Mouse (Mus musculus): ENCODE data around the gene Megf8. TPM values are rescaled to one million over a fixed set of nuclear protein-coding genes. Genes with fewer than 3 reads are reported as not detected.

Gene Megf8
- polyA plus RNA-seq, 1 experiment from 2014 or later: 11.4 TPM

DNA sequence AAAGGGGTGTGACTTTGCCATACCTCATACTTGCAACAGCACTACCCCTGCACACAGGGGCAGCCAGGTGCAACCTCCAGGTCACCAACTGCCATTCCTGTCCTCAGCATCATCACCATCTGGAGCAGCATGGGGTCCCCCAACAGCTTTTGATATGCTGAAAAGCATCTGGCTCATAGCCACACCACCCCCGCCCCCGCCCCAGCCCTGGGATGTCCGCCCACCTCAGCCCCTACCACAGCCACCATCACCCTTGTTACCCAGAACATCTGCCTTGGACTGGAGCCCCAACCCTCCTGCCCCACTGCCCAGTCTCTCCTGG lies 13.3 kb upstream of the Megf8 start:
- Histone ChIP-seq H3K9me3 (ENCODE audit: control insufficient read depth, low read length) (no peaks in the 10 kb centered on the region), H3K36me3 (ENCODE audit: control insufficient read depth, insufficient read depth, low read length) (no peaks in the 10 kb centered on the region), H3K4me2 (ENCODE audit: low read length) (no peak overlapping the region), H3K4me1 (replicated peaks; ENCODE audit: control insufficient read depth, insufficient read depth, low read length) (0 out of 2 replicates have a peak, but pooled peaks cover 3% of the 10 kb centered on the region), H3K27me3 (replicated peaks; ENCODE audit: control insufficient read depth, insufficient read depth, low read length) (peaks cover 7% of the 10 kb centered on the region; the same call in 1 of the 2 replicates), H3K27ac (ENCODE audit: low read depth) (no peak overlapping the region), H3K4me3 (ENCODE audit: low read depth, low read length) (no peak overlapping the region), H3K9ac (ENCODE audit: low read length) (no peak overlapping the region)
- 52% methylated on average over 3 of the region's 3 CpGs for WGBS
- ATAC-seq (replicated peaks; ENCODE audit: low FRiP score, low TSS enrichment, low read depth): no peak
- DNase-seq (ENCODE audit: low spot score): no peak

DNA sequence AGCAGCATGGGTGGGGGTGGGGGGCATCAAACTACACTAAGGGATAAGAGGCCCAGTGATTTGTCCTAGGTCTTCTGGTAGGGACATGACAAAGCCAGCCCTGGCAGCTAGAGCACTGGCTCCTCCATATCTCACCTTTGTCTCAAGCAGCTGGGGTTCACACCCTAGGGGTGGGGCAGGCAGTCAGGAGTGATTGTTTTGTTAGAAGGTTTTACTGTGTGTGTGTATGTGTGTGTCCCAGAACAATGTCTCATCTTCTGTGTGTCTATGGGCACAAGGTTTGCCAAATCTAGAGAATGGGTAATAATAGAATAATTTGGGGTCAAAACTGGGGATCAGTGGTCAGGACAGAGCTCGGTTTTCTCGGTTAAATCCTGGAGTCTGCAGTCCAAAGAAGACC lies 11.5 kb upstream of the Megf8 start:
- Histone ChIP-seq H3K27ac (ENCODE audit: low read depth) (no peak overlapping the region), H3K9me3 (ENCODE audit: control insufficient read depth, low read length) (no peaks in the 10 kb centered on the region), H3K4me1 (replicated peaks; ENCODE audit: control insufficient read depth, insufficient read depth, low read length) (0 out of 2 replicates have a peak, but pooled peaks cover 3% of the 10 kb centered on the region), H3K36me3 (ENCODE audit: control insufficient read depth, insufficient read depth, low read length) (no peaks in the 10 kb centered on the region), H3K9ac (ENCODE audit: low read length) (no peak overlapping the region), H3K4me3 (ENCODE audit: low read depth, low read length) (peak overlapping the region; percentile 47), H3K4me2 (ENCODE audit: low read length) (peak overlapping the region; percentile 95), H3K27me3 (replicated peaks; ENCODE audit: control insufficient read depth, insufficient read depth, low read length) (peaks cover 12% of the 10 kb centered on the region; the same call in 1 of the 2 replicates)
- no peak for DNase-seq (ENCODE audit: low spot score)
- WGBS: 0% methylated on average over 2 of the region's 2 CpGs
- ATAC-seq (replicated peaks; ENCODE audit: low FRiP score, low TSS enrichment, low read depth): no peak

DNA sequence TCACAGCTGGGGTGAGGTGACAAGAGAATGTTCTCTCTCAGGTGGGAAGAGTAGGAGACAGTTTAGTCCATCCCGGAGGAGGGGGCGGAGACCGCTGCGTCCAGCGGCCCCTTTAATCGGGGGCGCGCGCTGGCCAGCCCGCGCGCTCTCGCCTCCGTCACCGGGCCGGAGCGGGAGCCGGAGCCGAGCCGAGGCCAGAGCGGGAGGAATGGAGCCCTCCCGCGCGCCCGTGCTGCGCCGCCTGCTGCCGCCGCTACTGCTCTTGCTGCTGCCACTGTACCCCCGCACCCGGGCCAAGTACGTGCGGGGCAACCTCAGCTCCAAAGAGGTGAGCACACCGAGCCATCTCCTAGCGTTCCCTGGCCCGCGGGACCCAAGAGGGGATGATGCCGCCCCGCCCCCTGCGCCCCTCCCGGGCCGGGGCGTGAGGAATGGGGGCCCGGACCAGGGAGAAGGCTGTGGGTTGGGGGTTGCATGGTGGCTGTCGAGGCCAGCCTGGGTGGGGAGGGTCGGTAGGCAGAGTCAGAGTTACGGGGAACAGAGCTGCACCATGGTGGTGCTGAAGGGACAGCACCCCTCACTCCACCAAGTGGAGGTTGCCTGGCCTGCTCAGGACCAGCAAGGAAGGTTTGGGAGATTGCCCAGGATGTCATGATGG lies 10.9 kb upstream of the Megf8 start, which contains the start of gene Tmem145:
TSS of gene Tmem145 (plus strand) at position 151 of the 658 bp plus-strand sequence.
- WGBS: under 1% methylated on average over 45 of the region's 47 CpGs
- Histone ChIP-seq H3K4me3 (ENCODE audit: low read depth, low read length) (peak within 1 kb of the TSS; percentile 47), H3K4me2 (ENCODE audit: low read length) (peak within 1 kb of the TSS; percentile 95), H3K36me3 (ENCODE audit: control insufficient read depth, insufficient read depth, low read length) (no peaks in the 10 kb centered on the region), H3K27ac (ENCODE audit: low read depth) (no peak within 1 kb of the TSS), H3K4me1 (replicated peaks; ENCODE audit: control insufficient read depth, insufficient read depth, low read length) (0 out of 2 replicates have a peak, but pooled peaks cover 3% of the 10 kb centered on the region), H3K9me3 (ENCODE audit: control insufficient read depth, low read length) (no peaks in the 10 kb centered on the region), H3K27me3 (replicated peaks; ENCODE audit: control insufficient read depth, insufficient read depth, low read length) (peaks cover 12% of the 10 kb centered on the region; the same call in 1 of the 2 replicates), H3K9ac (ENCODE audit: low read length) (no peak within 1 kb of the TSS)
- ATAC-seq (replicated peaks; ENCODE audit: low FRiP score, low TSS enrichment, low read depth): peak; percentile 75; the same call in 1 of the 2 replicates
- DNase-seq (ENCODE audit: low spot score): peak; percentile 85

DNA sequence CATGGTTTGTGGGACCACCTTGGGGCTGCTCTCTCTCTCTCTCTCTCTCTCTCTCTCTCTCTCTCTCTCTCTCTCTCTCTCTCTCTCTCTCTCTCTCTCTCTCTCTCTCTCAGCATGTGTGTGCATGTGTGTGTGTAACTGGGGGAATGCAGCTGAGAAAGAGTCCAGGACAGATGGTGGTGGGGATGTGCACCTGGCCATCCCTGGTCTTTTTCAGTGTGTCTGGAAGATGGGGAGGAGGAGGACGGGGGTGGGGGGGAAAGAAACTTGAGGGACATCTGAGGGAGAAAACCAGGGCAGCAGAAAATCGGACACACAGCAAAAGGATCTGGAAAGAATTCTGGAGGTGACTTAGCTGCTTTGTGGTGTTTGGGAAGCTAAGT lies 10.4 kb upstream of the Megf8 start:
- H3K4me2 ChIP-seq (ENCODE audit: low read length): no peak overlapping the region
- ATAC-seq (replicated peaks; ENCODE audit: low FRiP score, low TSS enrichment, low read depth): no peak
- H3K9me3 ChIP-seq (ENCODE audit: control insufficient read depth, low read length): no peaks in the 10 kb centered on the region
- peak overlapping the region; percentile 47; the same call in 1 of the 2 replicates for H3K4me3 ChIP-seq (ENCODE audit: low read depth, low read length)
- no peak for DNase-seq (ENCODE audit: low spot score)
- H3K4me1 ChIP-seq (replicated peaks; ENCODE audit: control insufficient read depth, insufficient read depth, low read length): 0 out of 2 replicates have a peak, but pooled peaks cover 3% of the 10 kb centered on the region
- H3K36me3 ChIP-seq (ENCODE audit: control insufficient read depth, insufficient read depth, low read length): no peaks in the 10 kb centered on the region
- WGBS: 37% methylated on average over 2 of the region's 2 CpGs
- no peak overlapping the region for H3K27ac ChIP-seq (ENCODE audit: low read depth)
- no peak overlapping the region for H3K9ac ChIP-seq (ENCODE audit: low read length)
- H3K27me3 ChIP-seq (replicated peaks; ENCODE audit: control insufficient read depth, insufficient read depth, low read length): peaks cover 12% of the 10 kb centered on the region; the same call in 1 of the 2 replicates

DNA sequence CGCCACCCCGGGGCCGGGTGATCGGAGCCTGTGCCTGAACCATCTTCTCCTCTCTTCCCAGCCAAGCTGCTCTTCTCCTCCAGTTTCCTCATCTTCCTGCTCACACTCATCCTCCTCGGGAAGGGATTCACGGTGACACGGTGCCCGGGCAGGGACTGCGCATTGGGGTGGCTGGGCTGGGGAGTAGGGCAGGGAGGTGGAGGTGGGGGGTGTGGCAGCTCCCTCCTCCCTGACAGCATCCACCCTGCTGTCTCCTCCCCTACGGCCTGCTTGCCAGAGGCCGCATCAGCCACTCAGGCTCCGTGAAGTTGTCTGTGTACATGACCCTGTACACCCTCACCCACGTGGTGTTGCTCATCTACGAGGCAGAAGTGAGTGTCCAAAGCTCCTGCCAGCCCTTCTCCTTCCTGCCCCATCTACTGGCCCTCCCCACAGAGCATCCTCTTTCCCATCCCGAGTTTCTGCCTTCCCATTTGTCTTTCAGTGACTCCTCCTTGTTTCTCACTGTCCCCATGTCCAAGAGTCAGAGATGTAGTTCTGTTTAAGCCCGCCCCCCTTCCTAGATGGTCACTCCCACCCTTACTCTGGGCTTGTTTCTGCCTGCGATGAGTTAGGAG lies 8.2 kb upstream of the Megf8 start:
- Histone ChIP-seq H3K9me3 (ENCODE audit: control insufficient read depth, low read length) (no peaks in the 10 kb centered on the region), H3K36me3 (ENCODE audit: control insufficient read depth, insufficient read depth, low read length) (no peaks in the 10 kb centered on the region), H3K4me2 (ENCODE audit: low read length) (no peak overlapping the region), H3K4me1 (replicated peaks; ENCODE audit: control insufficient read depth, insufficient read depth, low read length) (0 out of 2 replicates have a peak, but pooled peaks cover 3% of the 10 kb centered on the region), H3K27ac (ENCODE audit: low read depth) (no peak overlapping the region), H3K27me3 (replicated peaks; ENCODE audit: control insufficient read depth, insufficient read depth, low read length) (peaks cover 33% of the 10 kb centered on the region), H3K4me3 (ENCODE audit: low read depth, low read length) (no peak overlapping the region), H3K9ac (ENCODE audit: low read length) (no peak overlapping the region)
- no peak for ATAC-seq (replicated peaks; ENCODE audit: low FRiP score, low TSS enrichment, low read depth)
- DNase-seq (ENCODE audit: low spot score): no peak
- 49% methylated on average over 17 of the region's 17 CpGs for WGBS

DNA sequence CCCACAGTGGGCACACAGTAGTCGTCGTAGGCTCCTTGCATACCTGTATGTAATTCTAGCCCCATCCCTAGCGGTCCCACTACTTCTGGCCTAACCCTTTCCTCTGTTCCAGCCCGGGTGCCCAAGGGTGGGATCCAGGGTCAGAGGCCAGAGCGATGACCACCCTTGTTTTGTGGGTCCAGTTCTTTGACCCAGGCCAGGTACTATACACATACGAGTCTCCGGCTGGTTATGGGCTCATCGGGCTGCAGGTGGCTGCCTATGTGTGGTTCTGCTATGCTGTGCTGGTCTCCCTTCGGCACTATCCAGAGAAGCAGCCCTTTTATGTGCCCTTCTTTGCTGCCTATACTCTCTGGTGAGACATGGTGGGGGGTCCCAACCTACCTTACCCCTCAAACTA lies 7.5 kb upstream of the Megf8 start:
- peaks cover 39% of the 10 kb centered on the region for H3K27me3 ChIP-seq (replicated peaks; ENCODE audit: control insufficient read depth, insufficient read depth, low read length)
- H3K4me3 ChIP-seq (ENCODE audit: low read depth, low read length): no peak overlapping the region
- DNase-seq (ENCODE audit: low spot score) (no peak), ATAC-seq (replicated peaks; ENCODE audit: low FRiP score, low TSS enrichment, low read depth) (no peak)
- no peak overlapping the region for H3K27ac ChIP-seq (ENCODE audit: low read depth)
- no peak overlapping the region for H3K9ac ChIP-seq (ENCODE audit: low read length)
- H3K36me3 ChIP-seq (ENCODE audit: control insufficient read depth, insufficient read depth, low read length): no peaks in the 10 kb centered on the region
- WGBS: 80% methylated on average over 9 of the region's 9 CpGs
- H3K4me1 ChIP-seq (replicated peaks; ENCODE audit: control insufficient read depth, insufficient read depth, low read length): 0 out of 2 replicates have a peak, but pooled peaks cover 3% of the 10 kb centered on the region
- H3K9me3 ChIP-seq (ENCODE audit: control insufficient read depth, low read length): no peaks in the 10 kb centered on the region
- H3K4me2 ChIP-seq (ENCODE audit: low read length): no peak overlapping the region

DNA sequence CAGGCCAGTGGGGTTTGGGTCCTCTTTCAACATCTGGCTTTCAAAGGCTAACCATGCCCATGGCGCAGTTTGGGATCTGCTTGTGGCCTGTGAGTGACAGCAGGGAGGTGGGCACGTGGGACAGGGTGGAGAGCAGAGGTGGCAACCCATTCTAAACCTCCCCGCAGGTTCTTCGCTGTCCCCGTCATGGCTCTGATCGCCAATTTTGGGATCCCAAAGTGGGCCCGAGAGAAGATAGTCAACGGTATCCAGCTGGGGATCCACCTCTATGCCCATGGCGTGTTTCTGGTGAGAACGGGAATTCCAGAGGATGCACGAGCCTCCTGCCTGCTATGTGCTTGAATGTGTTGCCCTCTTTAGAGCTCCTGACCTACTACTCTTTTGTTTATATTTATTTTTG lies 5.8 kb upstream of the Megf8 start:
- Histone ChIP-seq H3K36me3 (ENCODE audit: control insufficient read depth, insufficient read depth, low read length) (no peaks in the 10 kb centered on the region), H3K9ac (ENCODE audit: low read length) (no peak overlapping the region), H3K9me3 (ENCODE audit: control insufficient read depth, low read length) (no peaks in the 10 kb centered on the region), H3K27me3 (replicated peaks; ENCODE audit: control insufficient read depth, insufficient read depth, low read length) (peaks cover 57% of the 10 kb centered on the region), H3K4me3 (ENCODE audit: low read depth, low read length) (no peak overlapping the region), H3K27ac (ENCODE audit: low read depth) (no peak overlapping the region), H3K4me1 (replicated peaks; ENCODE audit: control insufficient read depth, insufficient read depth, low read length) (peaks cover 12% of the 10 kb centered on the region), H3K4me2 (ENCODE audit: low read length) (no peak overlapping the region)
- no peak for ATAC-seq (replicated peaks; ENCODE audit: low FRiP score, low TSS enrichment, low read depth)
- DNase-seq (ENCODE audit: low spot score): no peak
- 76% methylated on average over 11 of the region's 11 CpGs for WGBS

DNA sequence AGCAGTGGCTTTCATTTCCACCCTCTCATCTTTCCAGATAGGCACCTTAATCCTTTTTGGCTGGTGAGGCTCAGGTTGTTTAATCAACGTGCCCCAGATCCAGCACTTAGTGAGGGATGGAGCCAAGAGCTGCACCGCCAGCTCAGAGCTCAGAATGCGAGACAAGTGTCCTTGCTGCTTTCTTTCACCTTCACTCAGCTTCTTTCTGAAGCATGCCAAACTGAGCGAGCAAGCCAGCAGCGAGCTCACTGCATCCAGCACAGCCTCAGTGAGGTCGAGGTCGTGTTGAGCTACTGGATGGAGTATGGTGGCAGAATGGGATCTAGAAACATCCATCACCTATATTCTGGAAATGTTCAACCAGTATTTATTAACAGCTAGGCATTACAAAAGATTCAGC lies 3.6 kb upstream of the Megf8 start:
- no peak for DNase-seq (ENCODE audit: low spot score)
- H3K4me1 ChIP-seq (replicated peaks; ENCODE audit: control insufficient read depth, insufficient read depth, low read length): peaks cover 21% of the 10 kb centered on the region
- no peak for ATAC-seq (replicated peaks; ENCODE audit: low FRiP score, low TSS enrichment, low read depth)
- no peak overlapping the region for H3K4me2 ChIP-seq (ENCODE audit: low read length)
- no peak overlapping the region for H3K27ac ChIP-seq (ENCODE audit: low read depth)
- no peaks in the 10 kb centered on the region for H3K9me3 ChIP-seq (ENCODE audit: control insufficient read depth, low read length)
- no peaks in the 10 kb centered on the region for H3K36me3 ChIP-seq (ENCODE audit: control insufficient read depth, insufficient read depth, low read length)
- H3K9ac ChIP-seq (ENCODE audit: low read length): no peak overlapping the region
- peaks cover 50% of the 10 kb centered on the region for H3K27me3 ChIP-seq (replicated peaks; ENCODE audit: control insufficient read depth, insufficient read depth, low read length)
- H3K4me3 ChIP-seq (ENCODE audit: low read depth, low read length): no peak overlapping the region
- WGBS: 41% methylated on average over 7 of the region's 7 CpGs

Measured in intestine, embryonic 14.5 days (tissue).